Mouse (Mus musculus) limb, embryonic 10.5 days (tissue): Measurements from ENCODE around the gene Ankrd34c. TPM values are rescaled to one million over a fixed set of nuclear protein-coding genes. Genes with fewer than 3 reads are reported as not detected.
A peak's percentile ranks its signal among the peaks of the same experiment; 100 is the strongest.

Experiments used
- DNase-seq: peaks from one replicate; pipeline ENCODE4 v3.0.0-alpha.2; 2017; ENCODE audit warnings: low spot score
- H3K27ac ChIP-seq: fragments of 300-500 bp; sonication (generic); 2 replicates; pipeline ENCODE4 v1.5.1; 2016; ENCODE audit warnings: mild to moderate bottlenecking
- H3K27me3 ChIP-seq: fragments of 300-500 bp; sonication (generic); 2 replicates; pipeline ENCODE4 v1.6.1; 2016; ENCODE audit warnings: low read depth, mild to moderate bottlenecking; ENCODE audit not compliant: poor library complexity, severe bottlenecking
- H3K36me3 ChIP-seq: fragments of 300-500 bp; sonication (generic); 2 replicates; pipeline ENCODE4 v1.6.1; 2016; ENCODE audit warnings: mild to moderate bottlenecking, moderate library complexity
- H3K4me1 ChIP-seq: fragments of 300-500 bp; sonication (generic); 2 replicates; pipeline ENCODE4 v1.6.1; 2016
- H3K4me3 ChIP-seq: fragments of 300-500 bp; sonication (generic); 2 replicates; pipeline ENCODE4 v1.5.1; 2016; ENCODE audit warnings: mild to moderate bottlenecking, moderate library complexity
- H3K9me3 ChIP-seq: fragments of 300-500 bp; sonication (generic); replicated peaks from 2 replicates; pipeline ENCODE4 v1.6.1; 2016; ENCODE audit warnings: mild to moderate bottlenecking
- WGBS: fragments of 180-500 bp; shearing (Covaris S2); methylation state at CpG from one replicate; pipeline ENCODE4 v1.1.7; 2016; 5-methylcytosine and 5-hydroxymethylcytosine counted together
- polyA plus RNA-seq: library from polyadenylated mRNA; unstranded; fragments of >200 nt; fragmentation: Nextera tagmentation; extraction: Ambion mirVana; gene quantifications from 2 replicates; pipeline ENCODE4 v1.2.1, GENCODE M21; 2016

Gene Ankrd34c
- polyA plus RNA-seq, 1 experiment from 2014 or later = not detected

- Histone ChIP-seq H3K4me3 (peak overlapping the region; percentile 72), H3K27ac (peak overlapping the region; percentile 94), H3K27me3 (no peaks in the 10 kb centered on the region), H3K36me3 (peaks cover 12% of the 10 kb centered on the region; the same call in 1 of the 2 replicates), H3K4me1 (peaks cover 13% of the 10 kb centered on the region), H3K9me3 (no peaks in the 10 kb centered on the region)
- no peak for DNase-seq
- WGBS = 12% methylated on average over 10 of the region's 10 CpGs
Observed at GRCm38 (mm10) chr9:89705197-89705533, 33.1 kb downstream of the Ankrd34c start.

DNA sequence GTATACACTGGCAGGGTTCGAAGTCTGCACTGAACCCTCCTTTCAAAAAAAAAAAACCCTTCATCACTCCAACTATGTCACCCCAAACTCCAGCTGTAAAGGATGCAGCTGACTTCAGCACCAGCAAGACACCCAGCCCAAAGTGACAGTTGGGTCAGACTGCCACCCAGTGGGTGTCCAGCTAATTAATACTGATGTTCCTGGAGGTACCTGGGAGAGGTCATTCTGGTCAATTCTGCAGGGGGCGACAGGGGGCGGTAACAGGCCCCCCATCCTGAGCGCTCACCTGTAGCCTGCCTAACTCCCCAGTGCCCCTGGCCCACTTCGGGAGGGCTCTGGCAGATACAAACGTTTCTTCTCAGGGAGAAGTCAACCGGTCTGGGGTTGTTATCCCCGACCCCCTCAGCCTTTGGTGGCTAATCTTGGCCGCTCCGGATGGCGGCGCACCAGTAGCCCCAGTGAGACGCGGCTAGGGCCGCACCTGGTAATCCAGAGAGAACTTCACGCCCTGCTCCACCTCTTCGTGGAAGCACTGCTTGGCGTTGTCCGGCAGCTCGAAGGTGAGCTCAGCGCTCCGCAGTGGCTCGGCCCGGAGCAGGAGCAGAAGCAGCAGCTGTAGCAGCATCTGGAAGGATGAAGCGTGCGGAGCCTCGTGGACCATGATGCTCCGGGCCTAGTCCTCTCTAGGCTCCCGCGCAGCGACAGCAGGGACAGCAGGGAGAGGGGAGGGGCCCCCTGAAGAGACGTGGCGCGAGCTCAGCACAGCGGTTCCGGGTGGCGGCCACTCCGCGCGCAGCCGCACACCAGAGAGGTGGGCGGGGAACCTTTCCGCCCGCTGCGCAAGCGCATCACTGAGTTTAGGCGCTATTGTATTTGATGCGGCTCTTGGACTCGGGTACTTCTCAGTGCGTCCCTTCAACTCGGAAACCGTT lies 33.7 kb downstream of the Ankrd34c start, which contains the start of gene Tmed3:
Tmed3 (minus strand) TSS at position 804 of the 932 bp plus-strand sequence.
- Histone ChIP-seq H3K27me3 (no peaks in the 10 kb centered on the region), H3K27ac (peak within 1 kb of the TSS; percentile 94), H3K9me3 (no peaks in the 10 kb centered on the region), H3K36me3 (peaks cover 18% of the 10 kb centered on the region), H3K4me3 (peak within 1 kb of the TSS; percentile 72), H3K4me1 (peaks cover 13% of the 10 kb centered on the region)
- WGBS = 2% methylated on average over 52 of the region's 52 CpGs
- DNase-seq = peak; percentile 89

DNA sequence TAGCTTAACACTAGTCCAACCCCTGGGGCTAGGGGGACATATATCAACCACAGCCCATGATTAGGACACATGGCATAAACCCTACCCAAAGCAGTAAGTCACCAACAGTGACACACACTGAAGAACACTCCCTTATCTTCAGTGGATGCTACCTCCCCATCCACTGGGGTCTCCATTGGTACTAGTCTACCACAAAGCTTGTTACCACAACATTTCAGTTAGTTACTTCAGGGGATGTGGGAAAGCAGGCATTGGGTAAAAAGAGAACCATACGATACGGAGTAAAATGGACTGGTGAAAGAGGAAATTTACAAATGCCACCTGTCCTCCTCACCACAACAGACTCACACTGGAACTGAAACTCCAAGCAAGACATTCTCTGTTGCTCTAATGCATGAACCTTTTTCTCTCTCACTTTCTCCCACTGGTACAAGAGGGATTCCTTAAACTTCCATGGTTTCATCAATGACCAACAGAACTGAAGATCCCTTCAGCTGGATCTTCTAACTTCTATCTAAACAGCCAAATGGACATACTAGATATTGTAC lies 37.3 kb downstream of the Ankrd34c start:
- H3K27me3 ChIP-seq = no peaks in the 10 kb centered on the region
- H3K4me1 ChIP-seq = peaks cover 13% of the 10 kb centered on the region
- H3K4me3 ChIP-seq = no peak overlapping the region
- H3K9me3 ChIP-seq = no peaks in the 10 kb centered on the region
- DNase-seq = no peak
- 92% methylated on average over 2 of the region's 2 CpGs for WGBS
- H3K27ac ChIP-seq = no peak overlapping the region
- H3K36me3 ChIP-seq = peaks cover 33% of the 10 kb centered on the region

DNA sequence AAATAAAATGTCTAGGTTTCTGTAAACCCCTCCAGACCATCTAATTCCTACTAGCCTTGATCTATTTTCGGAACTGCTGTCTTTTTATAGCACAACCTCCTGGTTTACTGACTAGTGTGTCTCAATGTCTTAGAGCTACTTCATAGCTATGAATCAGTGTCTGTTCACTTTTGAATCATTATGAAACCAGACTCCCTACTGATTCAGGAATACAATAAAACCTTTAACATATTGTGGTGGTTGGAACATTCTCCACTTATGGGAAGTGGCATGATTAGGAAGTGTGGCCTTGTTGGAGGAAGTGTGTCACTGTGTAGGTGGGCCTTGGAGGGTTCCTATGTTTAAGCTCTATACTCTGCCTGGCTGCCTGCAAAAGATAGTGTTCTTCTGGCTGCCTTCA lies 43.1 kb downstream of the Ankrd34c start:
- DNase-seq = no peak
- WGBS = 97% methylated on average over 1 of the region's 1 CpGs
- no peaks in the 10 kb centered on the region for H3K27me3 ChIP-seq

DNA sequence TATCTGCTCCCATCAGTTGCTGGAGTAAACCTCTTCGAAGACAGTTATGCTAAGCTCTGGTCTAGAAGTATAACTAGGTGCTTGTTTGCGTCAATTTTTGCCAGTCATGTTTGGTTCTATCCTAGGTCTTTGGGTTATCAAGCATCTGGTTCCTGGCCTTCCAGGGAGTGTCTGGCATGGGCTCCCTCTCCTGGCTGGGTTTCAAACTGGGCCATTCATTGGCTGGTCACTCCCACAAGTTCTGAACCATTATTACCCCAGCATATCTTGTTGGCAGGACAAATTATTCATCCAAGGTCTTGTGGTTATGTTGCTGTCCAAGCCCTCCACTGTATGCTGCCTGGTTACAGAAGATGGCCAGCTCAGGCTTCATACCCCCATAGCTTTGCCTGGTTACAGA lies 44.6 kb downstream of the Ankrd34c start:
- Histone ChIP-seq H3K27ac (no peak overlapping the region), H3K27me3 (no peaks in the 10 kb centered on the region), H3K4me1 (no peaks in the 10 kb centered on the region), H3K9me3 (no peaks in the 10 kb centered on the region), H3K4me3 (no peak overlapping the region), H3K36me3 (peaks cover 7% of the 10 kb centered on the region)
- no peak for DNase-seq
- WGBS = 90% methylated on average over 2 of the region's 2 CpGs

More for the DNA sequence above, 43.1 kb downstream of the Ankrd34c start:
- Histone ChIP-seq H3K4me1 (no peaks in the 10 kb centered on the region), H3K36me3 (peaks cover 21% of the 10 kb centered on the region), H3K9me3 (no peaks in the 10 kb centered on the region), H3K27ac (no peak overlapping the region), H3K4me3 (no peak overlapping the region)

GRCm38 (mm10) chr9:89689179-89689578 lies 49.1 kb downstream of the Ankrd34c start:
- Histone ChIP-seq H3K27ac (no peak overlapping the region), H3K27me3 (no peaks in the 10 kb centered on the region), H3K4me3 (no peak overlapping the region), H3K4me1 (no peaks in the 10 kb centered on the region), H3K9me3 (no peaks in the 10 kb centered on the region), H3K36me3 (no peaks in the 10 kb centered on the region)
- WGBS = 69% methylated on average over 1 of the region's 1 CpGs
- DNase-seq = no peak

- Histone ChIP-seq H3K4me3 (no peak overlapping the region), H3K4me1 (no peaks in the 10 kb centered on the region), H3K27ac (no peak overlapping the region), H3K9me3 (no peaks in the 10 kb centered on the region), H3K36me3 (no peaks in the 10 kb centered on the region), H3K27me3 (no peaks in the 10 kb centered on the region)
- WGBS = 60% methylated on average over 10 of the region's 10 CpGs
- no peak for DNase-seq
Observed at GRCm38 (mm10) chr9:89687503-89688226, 50.6 kb downstream of the Ankrd34c start.

DNA sequence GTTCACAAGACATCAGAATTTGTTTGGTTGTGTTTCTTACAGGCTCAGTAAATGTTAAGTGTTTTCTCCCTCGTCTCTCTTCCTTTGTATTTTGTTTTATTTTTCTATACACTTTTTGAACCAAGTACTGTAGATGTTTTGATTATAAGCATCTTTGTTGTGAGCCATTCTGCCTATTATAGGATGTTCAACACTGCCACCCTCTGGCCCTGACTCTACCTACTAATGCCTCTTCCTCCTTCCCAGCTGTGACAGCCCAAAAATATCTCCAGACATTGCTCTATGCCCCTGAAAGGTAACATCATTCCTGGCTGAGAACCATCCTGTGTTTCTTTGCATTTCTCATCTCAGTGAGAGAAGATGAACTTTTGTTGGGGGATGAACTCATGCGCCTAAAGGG lies 52.0 kb downstream of the Ankrd34c start:
- no peak overlapping the region for H3K4me3 ChIP-seq
- no peaks in the 10 kb centered on the region for H3K27me3 ChIP-seq
- H3K9me3 ChIP-seq = no peaks in the 10 kb centered on the region
- 72% methylated on average over 2 of the region's 2 CpGs for WGBS
- no peaks in the 10 kb centered on the region for H3K36me3 ChIP-seq
- no peak for DNase-seq
- H3K27ac ChIP-seq = no peak overlapping the region
- H3K4me1 ChIP-seq = no peaks in the 10 kb centered on the region

- H3K9me3 ChIP-seq = no peaks in the 10 kb centered on the region
- H3K4me1 ChIP-seq = no peaks in the 10 kb centered on the region
- WGBS = 73% methylated on average over 1 of the region's 1 CpGs
- H3K27ac ChIP-seq = no peak overlapping the region
- no peak overlapping the region for H3K4me3 ChIP-seq
- DNase-seq = no peak
- no peaks in the 10 kb centered on the region for H3K36me3 ChIP-seq
- no peaks in the 10 kb centered on the region for H3K27me3 ChIP-seq
Observed at GRCm38 (mm10) chr9:89678974-89679373, 59.3 kb downstream of the Ankrd34c start.

Other genes starting within 250 kb of the Ankrd34c start
- 0.25 and 0.26 TPM in 2 replicates for gene Minar1, start 115.3 kb downstream of the Ankrd34c start, polyA plus RNA-seq
- 38.9 and 50.1 TPM in 2 replicates for gene Tmed3, start 33.4 kb downstream of the Ankrd34c start, polyA plus RNA-seq
- gene Rasgrf1, start 171.4 kb upstream of the Ankrd34c start, polyA plus RNA-seq = 0.16 TPM in 1 of 2 replicates, not detected in the other